Mouse (Mus musculus) hindbrain, postnatal 0 days (tissue): Measurements from ENCODE around the gene Ltc4s. TPM values are rescaled to one million over a fixed set of nuclear protein-coding genes. Genes with fewer than 3 reads are reported as not detected.

ENCODE experiments used
- ATAC-seq: fragments of 200-750 bp; cut with Nextera tagmentation; 2 replicates; pipeline ENCODE4 v1.8.0; 2017; ENCODE audit warnings: mild to moderate bottlenecking, moderate TSS enrichment, moderate library complexity
- DNase-seq: peaks from one replicate; pipeline ENCODE4 v3.0.0-alpha.2; 2015; ENCODE audit warnings: low spot score
- H3K27ac ChIP-seq: fragments of 300-500 bp; sonication (generic); 2 replicates; pipeline ENCODE4 v1.5.1; 2014; ENCODE audit warnings: mild to moderate bottlenecking
- H3K27me3 ChIP-seq: fragments of 300-500 bp; sonication (generic); 2 replicates; pipeline ENCODE4 v1.6.1; 2014; ENCODE audit warnings: low read length, mixed read lengths; ENCODE audit not compliant: insufficient read depth
- H3K36me3 ChIP-seq: fragments of 300-500 bp; sonication (generic); 2 replicates; pipeline ENCODE4 v1.6.1; 2014; ENCODE audit warnings: low read length, mixed read lengths; ENCODE audit not compliant: insufficient read depth
- H3K4me1 ChIP-seq: fragments of 300-500 bp; sonication (generic); 2 replicates; pipeline ENCODE4 v1.6.1; 2014; ENCODE audit warnings: antibody characterized with exemption, low read length, mixed read lengths; ENCODE audit not compliant: insufficient read depth
- H3K4me2 ChIP-seq: fragments of 300-500 bp; sonication (generic); 2 replicates; pipeline ENCODE4 v1.6.1; 2014; ENCODE audit warnings: low read depth, mild to moderate bottlenecking, low read length, moderate library complexity, mixed read lengths
- H3K4me3 ChIP-seq: fragments of 300-500 bp; sonication (generic); 2 replicates; pipeline ENCODE4 v1.5.1; 2014; ENCODE audit warnings: low read length
- H3K9ac ChIP-seq: fragments of 300-500 bp; sonication (generic); replicated peaks from 2 replicates; pipeline ENCODE4 v1.6.1; 2014; ENCODE audit warnings: mild to moderate bottlenecking, low read length, moderate library complexity, mixed read lengths
- H3K9me3 ChIP-seq: fragments of 300-500 bp; sonication (generic); 2 replicates; pipeline ENCODE4 v1.6.1; 2016; ENCODE audit warnings: low read length, mixed read lengths
- CTCF ChIP-seq: IDR thresholded peaks from 2 replicates; pipeline ENCODE4 v1.5.1; 2016; ENCODE audit warnings: antibody characterized with exemption, control low read depth, low read depth
- WGBS: fragments of 180-500 bp; shearing (Covaris S2); extraction: QIAGEN DNeasy Blood & Tissue Kit; methylation state at CpG from one replicate; pipeline ENCODE4 v1.1.7; 2014; 5-methylcytosine and 5-hydroxymethylcytosine counted together
- microRNA-seq, 2 experiments: library from miRNA; unstranded; fragments of <30 nt; microRNA quantifications; one replicate each; pipeline ENCODE4; 2016
- polyA plus RNA-seq: library from polyadenylated mRNA; unstranded; fragments of >200 nt; fragmentation: Nextera tagmentation; extraction: Ambion mirVana; gene quantifications from 2 replicates; pipeline ENCODE4 v1.2.1, GENCODE M21; 2015
- total RNA-seq: library from RNA; depleted of rRNA; stranded (reverse); fragments of >200 nt; gene quantifications from 2 replicates; pipeline ENCODE4 v1.2.3, GENCODE M21; 2014; rRNA removed

The Ltc4s gene
- total and polyA plus RNA-seq, 2 experiments from 2014 or later, result 4.0 to 7.1 TPM

DNA sequence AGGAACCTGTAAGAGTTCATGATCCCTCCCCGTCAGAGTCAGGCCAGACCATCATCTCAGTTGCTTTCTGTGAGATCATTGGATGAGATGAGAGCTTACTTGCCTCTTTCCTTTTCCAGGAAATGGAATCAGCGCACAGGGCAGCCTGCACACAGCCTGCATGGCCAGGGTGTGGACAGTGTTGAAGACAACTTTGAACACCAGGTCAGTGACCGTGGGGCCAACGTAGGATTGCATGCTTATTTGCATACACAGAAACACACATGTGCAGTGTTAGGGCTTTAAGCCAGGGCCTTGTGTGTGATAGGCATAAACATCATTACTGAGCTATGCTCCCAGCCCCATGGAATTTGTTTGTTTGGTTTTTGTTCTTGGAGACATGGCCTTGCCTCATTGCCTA, 40.9 kb downstream of the Ltc4s start:
- TF ChIP-seq CTCF, result no peak
- H3K36me3 ChIP-seq, result peaks cover 48% of the 10 kb centered on the region
- no peaks in the 10 kb centered on the region for H3K4me1 ChIP-seq
- H3K27me3 ChIP-seq, result no peaks in the 10 kb centered on the region
- DNase-seq, result no peak
- WGBS, result 90% methylated on average over 4 of the region's 4 CpGs
- H3K4me2 ChIP-seq, result no peak overlapping the region
- H3K27ac ChIP-seq, result no peak overlapping the region
- no peak for ATAC-seq
- H3K9me3 ChIP-seq, result no peaks in the 10 kb centered on the region
- H3K9ac ChIP-seq, result no peak overlapping the region
- no peak overlapping the region for H3K4me3 ChIP-seq

DNA sequence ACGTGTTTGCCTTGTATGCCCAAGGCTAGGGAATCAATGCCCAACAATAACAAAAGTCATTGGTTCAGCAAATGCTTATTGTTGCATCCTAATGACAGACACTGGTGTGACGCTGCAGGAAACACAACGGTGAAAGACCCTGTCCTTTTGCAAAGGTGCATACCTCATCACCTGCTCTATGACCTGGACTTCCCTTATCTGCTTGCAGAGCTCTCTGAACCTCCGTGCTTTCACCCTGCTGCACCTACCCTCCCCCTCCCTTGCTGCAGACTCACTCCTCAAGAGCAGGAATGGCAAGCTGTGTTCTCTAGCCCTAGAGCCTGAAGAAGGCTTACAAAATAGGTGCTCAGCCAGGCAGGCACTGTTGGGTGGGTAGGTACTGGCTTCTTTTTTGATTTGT, 43.6 kb downstream of the Ltc4s start:
- Histone ChIP-seq H3K36me3 (peaks cover 22% of the 10 kb centered on the region), H3K4me3 (no peak overlapping the region), H3K4me2 (no peak overlapping the region), H3K9me3 (no peaks in the 10 kb centered on the region), H3K4me1 (no peaks in the 10 kb centered on the region), H3K9ac (no peak overlapping the region), H3K27me3 (no peaks in the 10 kb centered on the region), H3K27ac (no peak overlapping the region)
- no peak for DNase-seq
- no peak for ATAC-seq
- TF ChIP-seq CTCF, result no peak
- 86% methylated on average over 4 of the region's 4 CpGs for WGBS

DNA sequence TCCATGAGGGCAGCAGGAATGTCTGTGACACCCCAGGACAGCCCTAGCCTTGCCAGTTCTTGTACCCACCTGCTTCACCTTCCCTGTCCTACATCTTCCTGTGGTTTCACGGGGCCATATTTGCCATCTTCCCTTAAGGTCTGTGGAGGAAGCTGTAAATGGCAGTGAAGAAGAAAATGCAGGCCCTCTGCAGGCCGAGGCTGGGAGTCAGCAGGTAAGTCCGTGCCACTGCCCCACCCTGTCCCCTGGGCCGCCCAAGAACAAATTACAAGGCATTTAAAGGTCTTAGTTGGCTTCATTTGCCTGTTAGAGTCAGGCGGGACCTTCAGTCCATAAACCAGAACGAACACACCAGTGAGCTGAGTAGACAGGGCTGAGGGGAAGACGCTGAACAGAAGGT, 44.3 kb downstream of the Ltc4s start:
- no peak overlapping the region for H3K4me3 ChIP-seq
- no peak overlapping the region for H3K9ac ChIP-seq
- no peak for ATAC-seq
- peaks cover 15% of the 10 kb centered on the region for H3K36me3 ChIP-seq
- H3K9me3 ChIP-seq, result no peaks in the 10 kb centered on the region
- H3K4me2 ChIP-seq, result no peak overlapping the region
- 81% methylated on average over 7 of the region's 7 CpGs for whole genome bisulfite sequencing
- DNase-seq, result no peak
- no peak overlapping the region for H3K27ac ChIP-seq
- no peaks in the 10 kb centered on the region for H3K4me1 ChIP-seq
- no peak for TF ChIP-seq CTCF
- no peaks in the 10 kb centered on the region for H3K27me3 ChIP-seq

DNA sequence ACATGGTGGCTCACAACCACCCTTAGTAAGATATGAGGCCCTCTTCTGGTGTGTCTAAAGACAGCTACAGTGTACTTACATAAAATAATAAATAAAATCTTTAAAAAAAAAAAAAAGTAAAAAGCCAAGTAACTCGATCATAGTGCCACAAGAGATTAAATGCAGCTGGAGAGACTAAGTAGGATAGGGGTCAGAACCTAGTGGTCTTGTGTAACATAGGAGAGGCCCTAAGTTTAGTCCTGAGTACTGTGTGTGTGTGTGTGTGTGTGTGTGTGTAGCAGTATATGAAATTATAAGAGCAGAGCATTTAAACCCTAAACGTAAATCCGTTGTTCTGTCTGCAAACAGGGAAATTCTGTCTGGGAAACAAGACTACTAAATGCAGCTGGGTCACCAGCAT, 46.1 kb downstream of the Ltc4s start:
- Histone ChIP-seq H3K4me2 (no peak overlapping the region), H3K4me3 (no peak overlapping the region), H3K27me3 (no peaks in the 10 kb centered on the region), H3K9ac (no peak overlapping the region), H3K27ac (no peak overlapping the region), H3K4me1 (no peaks in the 10 kb centered on the region), H3K36me3 (peaks cover 11% of the 10 kb centered on the region; the same call in 1 of the 2 replicates), H3K9me3 (no peaks in the 10 kb centered on the region)
- ATAC-seq (no peak), DNase-seq (no peak)
- no peak for TF ChIP-seq CTCF
- 93% methylated on average over 3 of the region's 3 CpGs for WGBS

DNA sequence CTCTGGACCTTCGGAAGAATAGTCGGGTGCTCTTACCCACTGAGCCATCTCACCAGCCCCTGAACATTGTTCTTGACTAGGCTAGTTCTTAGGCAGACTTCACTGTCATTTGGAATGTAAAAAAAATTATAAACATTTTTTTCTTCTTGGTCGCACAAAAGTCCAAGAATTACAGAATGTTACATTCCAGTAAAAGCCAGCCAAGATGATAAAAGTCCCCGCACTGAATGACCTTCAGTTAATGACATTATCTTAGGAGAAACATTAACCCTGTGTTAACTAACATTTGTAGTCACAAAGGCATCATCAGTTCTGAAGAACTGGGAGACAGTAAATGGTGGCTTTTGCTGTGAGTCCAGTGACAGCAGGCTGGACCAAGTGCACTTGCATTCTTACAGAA, 48.1 kb downstream of the Ltc4s start:
- H3K4me3 ChIP-seq, result no peak overlapping the region
- no peaks in the 10 kb centered on the region for H3K4me1 ChIP-seq
- H3K9ac ChIP-seq, result no peak overlapping the region
- 88% methylated on average over 4 of the region's 4 CpGs for WGBS
- H3K4me2 ChIP-seq, result no peak overlapping the region
- no peak for TF ChIP-seq CTCF
- no peak overlapping the region for H3K27ac ChIP-seq
- H3K9me3 ChIP-seq, result no peaks in the 10 kb centered on the region
- H3K36me3 ChIP-seq, result peaks cover 11% of the 10 kb centered on the region; the same call in 1 of the 2 replicates
- H3K27me3 ChIP-seq, result no peaks in the 10 kb centered on the region
- DNase-seq, result no peak
- ATAC-seq, result no peak

DNA sequence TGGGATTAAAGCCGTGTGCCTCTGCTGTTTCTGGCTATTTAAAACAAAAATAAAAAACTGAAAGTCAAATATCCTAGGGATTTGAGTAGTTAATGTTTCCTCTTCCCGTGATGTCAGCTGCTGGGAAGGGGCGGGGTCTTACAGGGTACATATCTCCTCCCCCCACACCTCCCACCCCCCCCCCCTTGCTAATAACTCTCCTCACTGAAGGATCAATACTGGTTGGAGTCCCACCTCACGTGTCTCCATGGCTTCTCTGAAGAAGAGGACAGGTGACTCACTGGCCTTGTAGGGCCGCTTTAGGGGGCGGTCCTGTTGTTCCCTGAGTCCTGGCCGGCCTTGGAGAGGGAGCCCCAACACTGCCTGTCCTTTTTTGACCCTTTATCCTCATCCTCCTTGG, 49.7 kb downstream of the Ltc4s start:
- no peak overlapping the region for H3K4me2 ChIP-seq
- no peaks in the 10 kb centered on the region for H3K27me3 ChIP-seq
- DNase-seq (no peak), ATAC-seq (no peak)
- WGBS, result 84% methylated on average over 7 of the region's 7 CpGs
- no peak overlapping the region for H3K9ac ChIP-seq
- no peak for TF ChIP-seq CTCF
- H3K9me3 ChIP-seq, result no peaks in the 10 kb centered on the region
- H3K4me3 ChIP-seq, result no peak overlapping the region
- no peak overlapping the region for H3K27ac ChIP-seq
- H3K36me3 ChIP-seq, result peaks cover 4% of the 10 kb centered on the region; the same call in 1 of the 2 replicates
- H3K4me1 ChIP-seq, result no peaks in the 10 kb centered on the region

Small RNAs within 50 kb of the gene (microRNA-seq; reads per million reads assigned to microRNA genes)
- gene Mir6919, result 0.35 to 0.72 reads per million in 2 experiments

Other genes starting within 250 kb of the Ltc4s start
- gene Rnf130, start 213.3 kb downstream of the Ltc4s start, total RNA-seq, result 71.6 and 73.2 TPM in 2 replicates
- 60.6 and 64.7 TPM in 2 replicates for gene Rnf130, start 213.3 kb downstream of the Ltc4s start, polyA plus RNA-seq
- 62.4 and 62.6 TPM in 2 replicates for gene Tbc1d9b, start 107.2 kb downstream of the Ltc4s start, total RNA-seq
- 32.1 and 33.5 TPM in 2 replicates for gene Tbc1d9b, start 107.2 kb downstream of the Ltc4s start, polyA plus RNA-seq
- 40.8 and 44.2 TPM in 2 replicates for gene Mrnip, start 64.2 kb downstream of the Ltc4s start, total RNA-seq
- 33.5 and 34.0 TPM in 2 replicates for gene Mrnip, start 64.2 kb downstream of the Ltc4s start, polyA plus RNA-seq
- 289 and 299 TPM in 2 replicates for gene Sqstm1, start 27.8 kb downstream of the Ltc4s start, total RNA-seq
- gene Sqstm1, start 27.8 kb downstream of the Ltc4s start, polyA plus RNA-seq, result 412 and 450 TPM in 2 replicates
- gene Mgat4b, start 27.7 kb downstream of the Ltc4s start, total RNA-seq, result 108 and 134 TPM in 2 replicates
- gene Mgat4b, start 27.7 kb downstream of the Ltc4s start, polyA plus RNA-seq, result 67.8 and 74.6 TPM in 2 replicates
- 11.6 and 13.9 TPM in 2 replicates for gene Maml1, start 53.7 kb upstream of the Ltc4s start, total RNA-seq
- gene Maml1, start 53.7 kb upstream of the Ltc4s start, polyA plus RNA-seq, result 1.6 and 1.8 TPM in 2 replicates
- 174 and 197 TPM in 2 replicates for gene Canx, start 87.1 kb upstream of the Ltc4s start, total RNA-seq
- gene Canx, start 87.1 kb upstream of the Ltc4s start, polyA plus RNA-seq, result 254 and 259 TPM in 2 replicates
- 0.47 TPM in 1 of 2 replicates, not detected in the other for gene Cby3, start 115.8 kb upstream of the Ltc4s start, total RNA-seq
- 1.2 and 1.5 TPM in 2 replicates for gene Cby3, start 115.8 kb upstream of the Ltc4s start, polyA plus RNA-seq
- 171 and 176 TPM in 2 replicates for gene Hnrnph1, start 138.4 kb upstream of the Ltc4s start, total RNA-seq
- 244 and 249 TPM in 2 replicates for gene Hnrnph1, start 138.4 kb upstream of the Ltc4s start, polyA plus RNA-seq
- gene Rufy1, start 192.5 kb upstream of the Ltc4s start, total RNA-seq, result 12.3 and 15.1 TPM in 2 replicates
- gene Rufy1, start 192.5 kb upstream of the Ltc4s start, polyA plus RNA-seq, result 17.6 and 19.8 TPM in 2 replicates